Mouse (Mus musculus) adrenal gland, postnatal 10 days (tissue): ENCODE results near the gene C87977. TPM values are rescaled to one million over a fixed set of nuclear protein-coding genes. Genes with fewer than 3 reads are reported as not detected.
"Not testable (repeated sequence)": the region's sequence is repeated elsewhere in the genome, so short reads cannot be mapped to it uniquely, and the experiment has no call there.

Source experiments
- DNase-seq: peaks from one replicate; pipeline ENCODE4 v3.0.0; 2021; ENCODE audit warnings: mixed read lengths
- long read RNA-seq, 2 experiments: library from polyadenylated mRNA; stranded (forward); transcript quantifications; one replicate each; pipeline ENCODE4 v2.0.0; 2021
- total RNA-seq, 2 experiments: library from RNA; stranded (reverse); gene quantifications; 2 replicates each; pipeline ENCODE4 v1.2.3; 2021

The C87977 gene
- not detected for total RNA-seq
- long read RNA-seq, experiment 1 = 0 reads
- long read RNA-seq, experiment 2 = 0 reads

GRCm38 (mm10) chr4:144213218-144213617, at the start of gene C87977:
C87977 (minus strand) TSS chr4:144213318.
- DNase-seq = not testable (repeated sequence)

- DNase-seq = not testable (repeated sequence)
These were observed 41.6 kb upstream of the C87977 start for GRCm38 (mm10) chr4:144254768-144255167.

- DNase-seq = no peak
These were observed 22.7 kb downstream of the C87977 start, which contains the start of gene Oog2 for GRCm38 (mm10) chr4:144190419-144190818. Oog2 (plus strand) TSS chr4:144190719.

GRCm38 (mm10) chr4:144162563-144162962, 50.6 kb downstream of the C87977 start, which contains the start of gene Oog3:
Oog3 (minus strand) TSS chr4:144162663.
- no peak for DNase-seq

Other genes starting within 250 kb of the C87977 start
- gene Gm13101, start 246.4 kb downstream of the C87977 start, total RNA-seq = not detected
- gene Pramef17, start 218.9 kb downstream of the C87977 start, total RNA-seq = not detected
- gene Pramel4, start 154.2 kb downstream of the C87977 start, total RNA-seq = not detected
- not detected for gene Gm13102, start 106.8 kb downstream of the C87977 start, total RNA-seq
- gene Oog3, start 50.7 kb downstream of the C87977 start, total RNA-seq = not detected
- not detected for gene Oog2, start 22.6 kb downstream of the C87977 start, total RNA-seq
- gene Pramel5, start 67.2 kb upstream of the C87977 start, total RNA-seq = not detected
- not detected for gene Gm13128, start 116.9 kb upstream of the C87977 start, total RNA-seq
- not detected for gene Gm13119, start 144.6 kb upstream of the C87977 start, total RNA-seq
- gene Pramef20, start 164.6 kb upstream of the C87977 start, total RNA-seq = not detected
- under 1 TPM in 1 of 2 experiments, not detected in 1; 0.12 TPM for gene Pramef12, start 195.1 kb upstream of the C87977 start, total RNA-seq
- gene 1700012P22Rik, start 225.5 kb upstream of the C87977 start, total RNA-seq = not detected
- gene Gm9944, start 240.0 kb upstream of the C87977 start, total RNA-seq = not detected